Mouse (Mus musculus): ENCODE results near the gene Sema3g. TPM values are rescaled to one million over a fixed set of nuclear protein-coding genes. Genes with fewer than 3 reads are reported as not detected.

Sema3g gene
- total and polyA plus RNA-seq, 3 experiments: 0.11 TPM; not detected in 2

GRCm38 (mm10) chr14:31245946-31246345 lies 28.3 kb downstream of the Sema3g start:
- no peaks in the 10 kb centered on the region for H3K27me3 ChIP-seq (ENCODE audit: insufficient read depth, low read length)
- TF ChIP-seq GATA2 (IDR thresholded peaks at IDR 0.05; ENCODE audit: borderline replicate concordance, low read depth, low read length) (no peak), CTCF (IDR thresholded peaks at IDR 0.05; ENCODE audit: low read depth, low read length) (no peak)
- H3K4me3 ChIP-seq (ENCODE audit: low read depth, low read length): no peak overlapping the region
- DNase-seq (ENCODE audit: low spot score) (no peak), ATAC-seq (ENCODE audit: extremely low read depth, insufficient number of reproducible peaks, low FRiP score, poor library complexity, severe bottlenecking) (no peak)
- peaks cover 8% of the 10 kb centered on the region for H3K36me3 ChIP-seq (replicated peaks)
- H3K9me3 ChIP-seq (replicated peaks): no peaks in the 10 kb centered on the region
- peaks cover 18% of the 10 kb centered on the region for H3K4me1 ChIP-seq (ENCODE audit: insufficient read depth, low read depth, low read length)

GRCm38 (mm10) chr14:31248396-31248795 lies 30.7 kb downstream of the Sema3g start:
- no peak for DNase-seq (ENCODE audit: low spot score)
- TF ChIP-seq TAL1 (conservative IDR thresholded peaks at IDR 0.05; ENCODE audit: low read depth, low read length): no peak
- no peak for TF ChIP-seq GATA2 (IDR thresholded peaks at IDR 0.05; ENCODE audit: borderline replicate concordance, low read depth, low read length)
- no peak for TF ChIP-seq GATA1 (IDR thresholded peaks at IDR 0.05; ENCODE audit: borderline replicate concordance, low read length)
- TF ChIP-seq CTCF (IDR thresholded peaks at IDR 0.05; ENCODE audit: low read depth, low read length): no peak
- no peak for TF ChIP-seq POLR2AphosphoS5 (IDR thresholded peaks at IDR 0.05; ENCODE audit: insufficient replicate concordance, low read depth, low read length)
- no peaks in the 10 kb centered on the region for H3K27me3 ChIP-seq (ENCODE audit: insufficient read depth, low read length)
- peaks cover 22% of the 10 kb centered on the region for H3K36me3 ChIP-seq (replicated peaks)
- no peak for ATAC-seq (ENCODE audit: extremely low read depth, insufficient number of reproducible peaks, low FRiP score, poor library complexity, severe bottlenecking)
- peaks cover 32% of the 10 kb centered on the region for H3K4me1 ChIP-seq (ENCODE audit: insufficient read depth, low read depth, low read length)
- no peak overlapping the region for H3K4me3 ChIP-seq (ENCODE audit: low read depth, low read length)
- no peaks in the 10 kb centered on the region for H3K9me3 ChIP-seq (replicated peaks)

- Histone ChIP-seq H3K4me3 (ENCODE audit: low read depth, low read length) (peak overlapping the region; percentile 99), H3K4me1 (ENCODE audit: insufficient read depth, low read depth, low read length) (peaks cover 44% of the 10 kb centered on the region), H3K9me3 (replicated peaks) (no peaks in the 10 kb centered on the region), H3K27me3 (ENCODE audit: insufficient read depth, low read length) (no peaks in the 10 kb centered on the region), H3K36me3 (replicated peaks) (peaks cover 43% of the 10 kb centered on the region)
- DNase-seq (ENCODE audit: low spot score) (no peak), ATAC-seq (ENCODE audit: extremely low read depth, insufficient number of reproducible peaks, low FRiP score, poor library complexity, severe bottlenecking) (no peak)
- no peak for TF ChIP-seq CTCF (IDR thresholded peaks at IDR 0.05; ENCODE audit: low read depth, low read length)
- no peak for TF ChIP-seq GATA2 (IDR thresholded peaks at IDR 0.05; ENCODE audit: borderline replicate concordance, low read depth, low read length)
- TF ChIP-seq POLR2AphosphoS5 (IDR thresholded peaks at IDR 0.05; ENCODE audit: insufficient replicate concordance, low read depth, low read length): no peak
- no peak for TF ChIP-seq TAL1 (conservative IDR thresholded peaks at IDR 0.05; ENCODE audit: low read depth, low read length)
- TF ChIP-seq GATA1 (IDR thresholded peaks at IDR 0.05; ENCODE audit: borderline replicate concordance, low read length): no peak
Measured at GRCm38 (mm10) chr14:31250222-31251083, 32.8 kb downstream of the Sema3g start.

- peak; percentile 74 for ATAC-seq (ENCODE audit: extremely low read depth, insufficient number of reproducible peaks, low FRiP score, poor library complexity, severe bottlenecking)
- H3K27me3 ChIP-seq (ENCODE audit: insufficient read depth, low read length): no peaks in the 10 kb centered on the region
- no peaks in the 10 kb centered on the region for H3K9me3 ChIP-seq (replicated peaks)
- H3K4me1 ChIP-seq (ENCODE audit: insufficient read depth, low read depth, low read length): peaks cover 44% of the 10 kb centered on the region
- peak; percentile 99 for DNase-seq (ENCODE audit: low spot score)
- H3K36me3 ChIP-seq (replicated peaks): peaks cover 48% of the 10 kb centered on the region
- TF ChIP-seq POLR2AphosphoS5 (IDR thresholded peaks at IDR 0.05; ENCODE audit: insufficient replicate concordance, low read depth, low read length) (no peak), GATA2 (IDR thresholded peaks at IDR 0.05; ENCODE audit: borderline replicate concordance, low read depth, low read length) (no peak), GATA1 (IDR thresholded peaks at IDR 0.05; ENCODE audit: borderline replicate concordance, low read length) (no peak), CTCF (IDR thresholded peaks at IDR 0.05; ENCODE audit: low read depth, low read length) (no peak), TAL1 (conservative IDR thresholded peaks at IDR 0.05; ENCODE audit: low read depth, low read length) (no peak)
- H3K4me3 ChIP-seq (ENCODE audit: low read depth, low read length): peak within 1 kb of the TSS; percentile 99
Measured at GRCm38 (mm10) chr14:31251084-31251604, 33.5 kb downstream of the Sema3g start, which contains the start of the genes Phf7 and Bap1. Gene Phf7 (minus strand): TSS chr14:31251317. Gene Bap1 (plus strand): TSS chr14:31251450.

- DNase-seq (ENCODE audit: low spot score) (no peak), ATAC-seq (ENCODE audit: extremely low read depth, insufficient number of reproducible peaks, low FRiP score, poor library complexity, severe bottlenecking) (no peak)
- TF ChIP-seq GATA2 (IDR thresholded peaks at IDR 0.05; ENCODE audit: borderline replicate concordance, low read depth, low read length) (no peak), CTCF (IDR thresholded peaks at IDR 0.05; ENCODE audit: low read depth, low read length) (no peak), POLR2AphosphoS5 (IDR thresholded peaks at IDR 0.05; ENCODE audit: insufficient replicate concordance, low read depth, low read length) (no peak), TAL1 (conservative IDR thresholded peaks at IDR 0.05; ENCODE audit: low read depth, low read length) (no peak), GATA1 (IDR thresholded peaks at IDR 0.05; ENCODE audit: borderline replicate concordance, low read length) (no peak)
- Histone ChIP-seq H3K27me3 (ENCODE audit: insufficient read depth, low read length) (no peaks in the 10 kb centered on the region), H3K36me3 (replicated peaks) (peaks cover 49% of the 10 kb centered on the region), H3K4me1 (ENCODE audit: insufficient read depth, low read depth, low read length) (peaks cover 44% of the 10 kb centered on the region), H3K9me3 (replicated peaks) (no peaks in the 10 kb centered on the region), H3K4me3 (ENCODE audit: low read depth, low read length) (peak overlapping the region; percentile 99)
Measured at GRCm38 (mm10) chr14:31251626-31252025, 34.0 kb downstream of the Sema3g start.

GRCm38 (mm10) chr14:31252091-31252490 lies 34.4 kb downstream of the Sema3g start:
- Histone ChIP-seq H3K27me3 (ENCODE audit: insufficient read depth, low read length) (no peaks in the 10 kb centered on the region), H3K4me3 (ENCODE audit: low read depth, low read length) (peak overlapping the region; percentile 99), H3K9me3 (replicated peaks) (no peaks in the 10 kb centered on the region), H3K36me3 (replicated peaks) (peaks cover 51% of the 10 kb centered on the region), H3K4me1 (ENCODE audit: insufficient read depth, low read depth, low read length) (peaks cover 44% of the 10 kb centered on the region)
- TF ChIP-seq GATA2 (IDR thresholded peaks at IDR 0.05; ENCODE audit: borderline replicate concordance, low read depth, low read length): no peak
- TF ChIP-seq CTCF (IDR thresholded peaks at IDR 0.05; ENCODE audit: low read depth, low read length): no peak
- TF ChIP-seq POLR2AphosphoS5 (IDR thresholded peaks at IDR 0.05; ENCODE audit: insufficient replicate concordance, low read depth, low read length): no peak
- TF ChIP-seq TAL1 (conservative IDR thresholded peaks at IDR 0.05; ENCODE audit: low read depth, low read length): no peak
- TF ChIP-seq GATA1 (IDR thresholded peaks at IDR 0.05; ENCODE audit: borderline replicate concordance, low read length): no peak
- DNase-seq (ENCODE audit: low spot score) (no peak), ATAC-seq (ENCODE audit: extremely low read depth, insufficient number of reproducible peaks, low FRiP score, poor library complexity, severe bottlenecking) (no peak)

Data from G1E (cell line).